ENCODE assay signal across 8 mouse cellular contexts in the genomic region with DNA sequence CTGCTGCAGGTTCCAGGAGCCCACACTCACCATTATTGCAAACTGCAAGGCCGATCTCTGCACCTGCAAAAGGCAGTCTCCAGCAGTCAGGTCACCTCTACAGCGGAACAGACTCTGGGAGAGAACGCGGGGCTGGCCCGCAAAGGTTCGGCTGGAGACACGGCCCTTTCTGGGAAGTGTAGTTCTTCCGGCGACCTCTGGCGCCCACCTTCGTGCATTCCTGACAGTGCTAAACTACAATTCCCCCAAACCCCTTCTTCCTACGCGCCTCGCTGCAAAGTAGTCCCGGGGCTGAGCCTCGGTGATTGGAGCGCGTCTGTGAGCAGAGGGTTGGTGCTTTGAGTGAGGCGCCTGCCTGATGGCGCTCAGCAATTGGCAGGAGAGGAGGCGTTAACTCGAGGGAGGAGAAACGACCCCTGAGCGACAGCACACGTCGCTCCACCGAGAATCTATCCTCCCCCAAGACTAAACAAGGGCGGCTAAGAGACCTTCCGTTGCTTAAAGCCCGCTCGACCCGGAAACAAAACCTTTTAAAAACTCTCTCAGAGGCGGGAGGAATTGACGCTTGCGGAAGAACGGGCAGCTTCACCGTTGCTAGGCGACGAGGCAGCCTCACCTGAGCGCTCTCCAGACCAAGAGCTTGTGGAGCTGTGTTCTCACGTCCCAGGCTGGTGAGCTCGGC. TPM values are rescaled to one million over a fixed set of nuclear protein-coding genes. Genes with fewer than 3 reads are reported as not detected.
A peak's percentile ranks its signal among the peaks of the same experiment; 100 is the strongest.
DNase-seq lines count a peak whose midpoint lies in the region; ATAC-seq and TF ChIP-seq lines count a peak whose summit lies in the region.

Gene Wdpcp (plus strand): TSS at position 536 of the 682 bp plus-strand sequence.
Gene Mdh1 (minus strand): TSS at position 668 of the 682 bp plus-strand sequence.

- no peak for TF ChIP-seq CTCF in ES-Bruce4 (IDR thresholded peaks at IDR 0.05; ENCODE audit: low read depth, low read length)
- TF ChIP-seq CTCF in liver, postnatal 0 days (IDR thresholded peaks at IDR 0.05; ENCODE audit: low read depth), result peak; percentile 27

- intact Hi-C loops in heart, postnatal 10 days (cut with DNase I), result no loop called here

- H3K9me3 ChIP-seq in ES-Bruce4 (replicated peaks; ENCODE audit: control insufficient read depth, insufficient read depth, low read length, poor library complexity, severe bottlenecking), result no peaks in the 10 kb centered on the region
- H3K9me3 ChIP-seq in forebrain, embryonic 13.5 days (replicated peaks), result no peaks in the 10 kb centered on the region
- H3K9me3 ChIP-seq in liver, postnatal 0 days (ENCODE audit: low read length), result no peaks in the 10 kb centered on the region
- no peaks in the 10 kb centered on the region for H3K9me3 ChIP-seq in neural tube, embryonic 14.5 days (ENCODE audit: control insufficient read depth, low read length)

- H3K36me3 ChIP-seq in ES-Bruce4 (ENCODE audit: control insufficient read depth, insufficient read depth, low read length, poor library complexity, severe bottlenecking), result no peaks in the 10 kb centered on the region
- peaks cover 2% of the 10 kb centered on the region; the same call in 1 of the 2 replicates for H3K36me3 ChIP-seq in forebrain, embryonic 13.5 days (ENCODE audit: poor library complexity, severe bottlenecking)
- no peaks in the 10 kb centered on the region for H3K36me3 ChIP-seq in liver, postnatal 0 days (replicated peaks; ENCODE audit: insufficient read depth, low read length)
- H3K36me3 ChIP-seq in neural tube, embryonic 14.5 days (ENCODE audit: control insufficient read depth, insufficient read depth, low read length), result no peaks in the 10 kb centered on the region

- peak; percentile 99 for ATAC-seq in cerebellum, adult (ENCODE audit: insufficient number of reproducible peaks, low FRiP score, low TSS enrichment)
- ATAC-seq in forebrain, embryonic 13.5 days, result peak; percentile 99
- peak; percentile 97 for ATAC-seq in liver, postnatal 0 days
- ATAC-seq in neural tube, embryonic 14.5 days (ENCODE audit: low read depth), result peak; percentile 99

- peak within 1 kb of the TSS; percentile 83 for H3K4me2 ChIP-seq in forebrain, embryonic 13.5 days
- peak within 1 kb of the TSS; percentile 85 for H3K4me2 ChIP-seq in liver, postnatal 0 days (ENCODE audit: low read depth, low read length)
- peak within 1 kb of the TSS; percentile 73 for H3K4me2 ChIP-seq in neural tube, embryonic 14.5 days (ENCODE audit: low read depth, low read length)

- peak within 1 kb of the TSS; percentile 72 for H3K9ac ChIP-seq in ES-Bruce4 (ENCODE audit: low read depth, poor library complexity, severe bottlenecking)
- H3K9ac ChIP-seq in forebrain, embryonic 13.5 days, result peak within 1 kb of the TSS; percentile 78
- peak within 1 kb of the TSS; percentile 79 for H3K9ac ChIP-seq in liver, postnatal 0 days (replicated peaks)
- peak within 1 kb of the TSS; percentile 72 for H3K9ac ChIP-seq in neural tube, embryonic 14.5 days (replicated peaks; ENCODE audit: low read depth, low read length)

- H3K27ac ChIP-seq in ES-Bruce4 (ENCODE audit: insufficient read depth, low read length), result no peak within 1 kb of the TSS
- peak within 1 kb of the TSS; percentile 84 for H3K27ac ChIP-seq in forebrain, embryonic 13.5 days
- peak within 1 kb of the TSS; percentile 82 for H3K27ac ChIP-seq in liver, postnatal 0 days (ENCODE audit: low read depth)
- H3K27ac ChIP-seq in neural tube, embryonic 14.5 days (ENCODE audit: low read depth, low read length), result peak within 1 kb of the TSS; percentile 83

- TF ChIP-seq EP300 in ES-Bruce4 (IDR thresholded peaks at IDR 0.05; ENCODE audit: insufficient read depth, low read depth, low read length), result 0 out of 2 replicates have a peak, but pooled peaks have one; percentile 40
- TF ChIP-seq EP300 in liver, postnatal 0 days (IDR thresholded peaks at IDR 0.05; ENCODE audit: low read depth), result peak; percentile 78

- no peaks in the 10 kb centered on the region for H3K4me1 ChIP-seq in ES-Bruce4 (ENCODE audit: control insufficient read depth, insufficient read depth, low read length)
- peaks cover 29% of the 10 kb centered on the region for H3K4me1 ChIP-seq in forebrain, embryonic 13.5 days
- peaks cover 18% of the 10 kb centered on the region for H3K4me1 ChIP-seq in liver, postnatal 0 days (ENCODE audit: insufficient read depth)
- H3K4me1 ChIP-seq in neural tube, embryonic 14.5 days (ENCODE audit: control insufficient read depth, insufficient read depth, low read length), result peaks cover 25% of the 10 kb centered on the region

- peak; percentile 96 to 98 for DNase-seq in heart, postnatal 10 days
- peak; percentile 96 for DNase-seq in large intestine, adult 2 months (ENCODE audit: low read depth, low spot score)
- peak; percentile 91 for DNase-seq in liver, postnatal 0 days
- DNase-seq in testis, postnatal 10 days (ENCODE audit: low spot score), result peak; percentile 88

- TF ChIP-seq POLR2A in ES-Bruce4 (IDR thresholded peaks at IDR 0.05; ENCODE audit: insufficient read depth, low read length), result peak; percentile 67

- peak within 1 kb of the TSS; percentile 87 for H3K4me3 ChIP-seq in ES-Bruce4 (ENCODE audit: low read depth, low read length)
- peak within 1 kb of the TSS; percentile 74 for H3K4me3 ChIP-seq in forebrain, embryonic 13.5 days
- peak within 1 kb of the TSS; percentile 79 for H3K4me3 ChIP-seq in liver, postnatal 0 days (ENCODE audit: low read depth, low read length)
- peak within 1 kb of the TSS; percentile 71 for H3K4me3 ChIP-seq in neural tube, embryonic 14.5 days (ENCODE audit: low read depth, low read length)

- H3K27me3 ChIP-seq in ES-Bruce4 (ENCODE audit: control insufficient read depth, insufficient read depth, low read length, poor library complexity, severe bottlenecking), result no peaks in the 10 kb centered on the region
- no peaks in the 10 kb centered on the region for H3K27me3 ChIP-seq in forebrain, embryonic 13.5 days
- no peaks in the 10 kb centered on the region for H3K27me3 ChIP-seq in liver, postnatal 0 days (ENCODE audit: insufficient read depth, low read length)
- H3K27me3 ChIP-seq in neural tube, embryonic 14.5 days (ENCODE audit: control insufficient read depth, insufficient read depth, low read length), result no peaks in the 10 kb centered on the region

- 0% methylated on average over 42 of the region's 42 CpGs for WGBS in forebrain, embryonic 13.5 days
- WGBS in large intestine, adult 2 months, result under 1% methylated on average over 42 of the region's 42 CpGs
- WGBS in liver, postnatal 0 days (ENCODE audit: insufficient replicate concordance), result under 1% methylated on average over 42 of the region's 42 CpGs
- WGBS in neural tube, embryonic 14.5 days, result under 1% methylated on average over 42 of the region's 42 CpGs

RNA-seq across cellular contexts. Expression of gene Wdpcp, which starts in this region (rescaled TPM):
- 1.7 and 2.2 TPM in 2 replicates for polyA plus RNA-seq in ES-Bruce4 (2011; ENCODE audit: insufficient read depth, insufficient read length, low read depth, missing spikeins)
- 10.9 and 13.8 TPM in 2 replicates for polyA plus RNA-seq in forebrain, embryonic 13.5 days (2015; fragmentation: Nextera tagmentation; extraction: Ambion mirVana)
- total RNA-seq in heart, postnatal 10 days (2021), result 1 to 10 TPM; 6.5 to 6.7 TPM
- 3.4 and 6.8 TPM in 2 replicates for polyA plus RNA-seq in large intestine, adult 2 months (2012; rRNA removed)
- 0.60 and 0.64 TPM in 2 replicates for polyA plus RNA-seq in liver, postnatal 0 days (2015; fragmentation: Nextera tagmentation; extraction: Ambion mirVana)
- 8.4 and 10.5 TPM in 2 replicates for polyA plus RNA-seq in neural tube, embryonic 14.5 days (2014; fragmentation: Nextera tagmentation; extraction: Ambion mirVana)

RNA-seq across cellular contexts. Expression of gene Mdh1, which starts in this region (rescaled TPM):
- 148 and 156 TPM in 2 replicates for polyA plus RNA-seq in ES-Bruce4 (2011; ENCODE audit: insufficient read depth, insufficient read length, low read depth, missing spikeins)
- 454 and 496 TPM in 2 replicates for polyA plus RNA-seq in forebrain, embryonic 13.5 days (2015; fragmentation: Nextera tagmentation; extraction: Ambion mirVana)
- total RNA-seq in heart, postnatal 10 days (2021), result 1,000 to 10,000 TPM; 2,015 to 2,040 TPM
- polyA plus RNA-seq in large intestine, adult 2 months (2012; rRNA removed), result 344 and 550 TPM in 2 replicates
- polyA plus RNA-seq in liver, postnatal 0 days (2015; fragmentation: Nextera tagmentation; extraction: Ambion mirVana), result 466 and 478 TPM in 2 replicates
- polyA plus RNA-seq in neural tube, embryonic 14.5 days (2014; fragmentation: Nextera tagmentation; extraction: Ambion mirVana), result 540 and 656 TPM in 2 replicates
